Mouse (Mus musculus) bone marrow macrophage, adult 2 months (primary cell): ENCODE data around the gene Zfp831. TPM values are rescaled to one million over a fixed set of nuclear protein-coding genes. Genes with fewer than 3 reads are reported as not detected.

Experiments
- H3K27ac ChIP-seq: 2 replicates; pipeline ENCODE4 v1.5.1; 2012; ENCODE audit warnings: low read depth, low read length; ENCODE audit not compliant: insufficient read depth
- H3K4me1 ChIP-seq: 2 replicates; pipeline ENCODE4 v1.6.1; 2012; ENCODE audit warnings: low read length; ENCODE audit not compliant: control insufficient read depth, insufficient read depth
- H3K4me3 ChIP-seq: 2 replicates; pipeline ENCODE4 v1.5.1; 2012; ENCODE audit warnings: mild to moderate bottlenecking, low read length, moderate library complexity; ENCODE audit not compliant: insufficient read depth
- CTCF ChIP-seq: IDR thresholded peaks from 2 replicates; pipeline ENCODE4 v1.5.1; 2012; ENCODE audit warnings: low read depth, mild to moderate bottlenecking, low read length, moderate library complexity
- POLR2A ChIP-seq: IDR thresholded peaks from 2 replicates; pipeline ENCODE4 v1.6.1; 2012; ENCODE audit warnings: mild to moderate bottlenecking, low read depth, low read length, borderline replicate concordance
- polyA plus RNA-seq: library from polyadenylated mRNA; stranded (reverse); fragments of >200 nt; gene quantifications from 2 replicates; pipeline ENCODE4 v1.2.4, GENCODE M21; 2012; ENCODE audit not compliant: missing spikeins, insufficient read depth, insufficient read length

Zfp831 gene
- not detected in 2 replicates for polyA plus RNA-seq

DNA sequence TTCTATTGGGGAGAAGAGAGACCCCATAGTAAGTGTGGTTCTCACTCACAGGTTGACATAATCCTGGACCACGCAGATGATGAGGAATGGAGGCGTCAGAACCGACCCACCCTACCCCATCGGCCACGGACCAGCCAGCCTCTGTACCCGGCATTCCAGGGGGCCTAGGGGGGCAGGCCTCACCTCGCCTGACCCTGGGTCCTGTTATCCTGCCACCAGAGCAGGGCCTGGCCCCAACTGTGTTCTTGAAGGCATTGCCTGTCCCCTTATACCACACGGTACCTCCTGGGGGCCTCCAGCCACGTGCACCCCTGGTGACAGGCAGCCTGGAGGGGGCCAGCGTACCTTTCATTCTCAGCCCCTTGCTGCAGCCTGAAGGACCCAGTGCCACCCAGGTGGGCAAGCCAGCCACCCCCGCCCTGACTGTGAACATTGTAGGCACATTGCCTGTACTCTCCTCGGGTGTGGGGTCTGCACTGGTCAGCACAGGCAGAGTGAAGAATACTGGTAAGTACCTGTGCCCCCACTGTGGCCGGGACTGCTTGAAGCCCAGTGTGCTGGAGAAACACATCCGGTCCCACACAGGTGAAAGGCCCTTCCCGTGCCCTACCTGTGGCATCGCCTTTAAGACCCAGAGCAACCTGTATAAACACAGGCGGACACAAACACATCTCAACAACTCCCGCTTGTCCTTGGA is at the start of gene Zfp831:
Zfp831 (plus strand) TSS at position 87 of the 697 bp plus-strand sequence.
- no peak within 1 kb of the TSS for H3K27ac ChIP-seq
- TF ChIP-seq POLR2A (no peak), CTCF (no peak)
- no peaks in the 10 kb centered on the region for H3K4me1 ChIP-seq
- H3K4me3 ChIP-seq: no peak within 1 kb of the TSS

DNA sequence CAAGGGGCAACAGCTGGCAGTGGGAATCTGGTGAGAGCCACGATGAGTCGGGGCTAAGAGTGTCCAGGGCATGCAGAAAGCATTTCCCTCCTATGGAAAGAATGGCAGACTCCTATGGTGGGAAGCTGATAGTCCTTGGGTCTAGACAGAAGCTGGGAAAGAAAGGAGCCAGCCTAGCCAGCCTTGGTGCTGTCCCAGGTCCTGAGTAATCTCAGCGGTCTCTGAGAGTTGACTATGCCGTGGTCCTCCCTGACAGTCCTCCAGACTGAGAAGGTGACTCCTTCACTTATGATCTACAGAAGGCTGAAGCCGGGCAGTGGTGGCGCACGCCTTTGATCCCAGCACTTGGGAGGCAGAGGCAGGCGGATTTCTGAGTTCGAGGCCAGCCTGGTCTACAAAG is 48.4 kb upstream of the Zfp831 start:
- no peak overlapping the region for H3K4me3 ChIP-seq
- H3K27ac ChIP-seq: no peak overlapping the region
- TF ChIP-seq POLR2A (no peak), CTCF (no peak)
- no peaks in the 10 kb centered on the region for H3K4me1 ChIP-seq

DNA sequence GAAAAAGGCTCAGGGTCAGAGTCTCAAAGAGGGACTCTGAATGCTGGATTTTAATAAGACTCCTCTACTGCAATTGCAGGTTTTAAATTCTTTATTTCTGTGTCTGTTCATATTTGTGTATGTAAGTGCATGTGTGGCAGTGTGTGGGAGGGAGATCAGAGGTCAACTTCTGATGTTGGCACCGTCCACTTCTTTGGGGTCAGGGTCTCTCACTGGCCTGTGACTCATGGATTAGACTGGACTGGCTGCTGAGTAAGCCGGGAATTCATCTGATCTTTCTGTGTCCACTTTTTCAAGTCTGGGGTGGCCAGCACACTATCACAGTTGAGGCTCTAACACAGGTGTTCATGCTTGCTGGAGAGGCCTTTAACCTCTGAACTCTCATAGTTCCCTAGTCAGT is 47.7 kb upstream of the Zfp831 start:
- H3K4me1 ChIP-seq: no peaks in the 10 kb centered on the region
- no peak for TF ChIP-seq CTCF
- no peak for TF ChIP-seq POLR2A
- no peak overlapping the region for H3K27ac ChIP-seq
- no peak overlapping the region for H3K4me3 ChIP-seq

DNA sequence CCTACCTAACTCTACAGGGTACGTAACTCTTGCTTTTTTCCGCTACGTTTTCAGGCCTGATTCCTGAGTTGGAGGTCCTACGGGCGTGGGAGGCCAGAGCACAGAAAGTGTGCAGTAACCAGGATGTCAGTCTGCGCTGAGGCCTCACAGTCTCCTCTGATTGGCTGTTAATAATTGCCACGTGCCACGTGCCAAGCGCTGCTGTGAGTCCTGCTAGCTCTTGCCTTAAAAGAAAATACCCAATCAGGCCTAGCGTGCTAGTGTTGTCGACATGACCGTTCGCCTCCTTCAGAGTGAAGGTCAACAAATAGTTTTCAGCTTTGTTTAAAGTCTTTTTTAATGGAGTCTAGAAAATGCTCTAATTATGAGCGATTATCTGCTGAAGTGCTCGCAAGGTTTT is 46.9 kb upstream of the Zfp831 start:
- Histone ChIP-seq H3K4me3 (no peak overlapping the region), H3K4me1 (no peaks in the 10 kb centered on the region), H3K27ac (no peak overlapping the region)
- TF ChIP-seq POLR2A: no peak
- no peak for TF ChIP-seq CTCF

DNA sequence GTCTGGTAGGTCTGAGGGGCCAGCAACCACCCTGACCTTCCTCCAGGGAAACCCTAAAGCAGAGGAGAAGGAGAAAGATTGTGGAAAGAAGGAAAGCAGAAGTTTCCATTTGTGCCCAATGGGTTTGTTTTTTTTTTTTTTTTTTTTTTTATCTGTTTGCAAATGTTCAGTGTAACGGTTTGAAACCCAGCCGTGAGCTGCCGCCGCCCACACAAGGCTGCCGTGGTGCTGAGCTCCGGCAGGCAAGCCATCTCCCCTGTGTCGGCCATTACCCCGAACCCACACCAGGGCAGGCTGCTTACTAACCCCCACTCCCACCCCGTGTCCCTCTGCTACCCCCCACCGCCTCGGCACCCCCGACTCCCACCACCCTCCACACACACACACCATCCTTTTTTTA is 44.9 kb upstream of the Zfp831 start:
- H3K4me3 ChIP-seq: no peak overlapping the region
- H3K4me1 ChIP-seq: no peaks in the 10 kb centered on the region

DNA sequence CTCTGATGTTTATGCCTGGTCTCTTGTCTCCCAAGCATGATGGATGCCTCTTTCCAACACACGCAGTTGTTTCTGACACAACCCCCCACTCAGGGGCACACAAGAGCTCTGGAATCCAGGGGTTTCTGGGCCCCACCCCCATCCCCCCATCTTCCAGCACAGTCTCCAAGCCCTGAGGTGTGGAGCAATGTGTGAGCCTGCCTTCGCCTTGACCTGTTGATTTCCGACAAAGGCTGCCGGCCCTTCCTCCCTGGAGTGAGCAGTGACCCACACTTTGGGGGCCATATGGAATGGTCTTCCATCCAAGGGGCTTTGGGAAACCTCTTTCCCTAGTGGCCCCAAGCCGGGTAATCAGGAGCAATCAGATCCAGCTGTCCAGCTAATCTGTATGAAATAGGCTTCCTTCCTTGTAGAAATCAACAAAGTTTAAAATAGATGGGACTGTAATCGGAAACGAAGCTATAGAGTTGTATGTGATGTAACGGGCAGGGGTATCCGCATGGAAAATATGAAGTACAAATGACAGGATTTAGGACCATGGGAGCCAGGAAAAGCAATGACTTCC is 44.2 kb upstream of the Zfp831 start:
- TF ChIP-seq POLR2A: no peak
- no peak for TF ChIP-seq CTCF
- H3K4me1 ChIP-seq: no peaks in the 10 kb centered on the region
- H3K27ac ChIP-seq: no peak overlapping the region
- no peak overlapping the region for H3K4me3 ChIP-seq

More for the DNA sequence above, 44.9 kb upstream of the Zfp831 start:
- TF ChIP-seq CTCF: no peak
- no peak for TF ChIP-seq POLR2A
- no peak overlapping the region for H3K27ac ChIP-seq

DNA sequence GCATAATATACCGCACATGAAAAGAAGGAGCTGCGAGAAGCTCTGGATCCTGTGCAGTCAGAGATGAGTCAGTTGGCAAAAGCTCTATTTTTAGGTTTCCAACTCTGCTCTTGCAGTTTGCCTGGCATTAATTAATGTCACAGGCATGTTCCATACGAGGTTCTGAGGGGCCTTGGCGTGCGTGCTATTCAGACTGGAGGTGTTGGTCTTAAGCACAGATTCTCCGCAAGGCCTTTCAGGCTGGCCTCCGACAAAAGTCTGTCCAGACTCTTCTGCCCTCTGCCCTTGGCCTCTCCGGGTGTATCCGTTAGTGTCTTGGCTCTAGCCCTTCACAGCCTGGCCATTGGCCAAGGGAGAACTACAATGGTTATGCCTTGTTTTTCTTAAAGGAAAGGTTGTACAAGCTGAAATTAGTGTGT is 43.5 kb upstream of the Zfp831 start:
- Histone ChIP-seq H3K27ac (no peak overlapping the region), H3K4me1 (no peaks in the 10 kb centered on the region), H3K4me3 (no peak overlapping the region)
- TF ChIP-seq POLR2A: no peak

DNA sequence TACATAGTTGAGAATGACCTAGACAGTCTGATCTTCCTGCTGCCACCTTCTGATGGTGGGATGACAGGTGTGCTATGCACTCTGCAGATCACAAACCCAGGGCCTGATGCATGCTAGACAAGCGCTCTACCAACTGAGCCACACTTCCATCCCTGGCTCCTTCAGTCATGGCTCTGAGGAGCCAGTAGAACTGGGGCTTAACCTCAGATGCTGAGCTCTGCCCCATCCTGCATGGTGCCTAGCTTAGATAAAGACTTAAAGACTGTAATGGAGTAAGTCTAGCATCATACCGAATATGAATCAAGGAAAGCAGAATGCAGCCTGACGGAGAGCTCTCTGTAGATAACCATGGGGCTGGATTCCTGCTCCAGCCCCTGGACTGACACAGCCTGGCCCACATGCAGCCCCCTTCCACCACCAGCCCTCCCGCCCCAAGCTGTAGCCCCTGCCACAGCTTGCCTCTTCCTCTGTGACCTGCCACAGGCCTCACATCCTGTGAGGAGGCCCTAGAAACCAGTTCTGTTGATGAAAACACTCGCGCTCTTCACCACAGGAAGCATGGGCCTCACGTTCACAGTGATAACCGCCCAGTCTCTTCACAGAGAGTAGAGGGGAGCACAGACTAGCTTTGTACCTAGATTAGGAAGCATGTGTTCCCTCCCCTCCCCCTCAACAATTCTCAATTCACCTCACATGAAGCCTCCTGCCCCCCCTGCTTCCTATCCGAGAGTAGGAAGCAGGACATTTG is 41.2 kb upstream of the Zfp831 start:
- no peak overlapping the region for H3K4me3 ChIP-seq
- TF ChIP-seq CTCF: no peak
- TF ChIP-seq POLR2A: no peak
- H3K27ac ChIP-seq: no peak overlapping the region
- no peaks in the 10 kb centered on the region for H3K4me1 ChIP-seq

DNA sequence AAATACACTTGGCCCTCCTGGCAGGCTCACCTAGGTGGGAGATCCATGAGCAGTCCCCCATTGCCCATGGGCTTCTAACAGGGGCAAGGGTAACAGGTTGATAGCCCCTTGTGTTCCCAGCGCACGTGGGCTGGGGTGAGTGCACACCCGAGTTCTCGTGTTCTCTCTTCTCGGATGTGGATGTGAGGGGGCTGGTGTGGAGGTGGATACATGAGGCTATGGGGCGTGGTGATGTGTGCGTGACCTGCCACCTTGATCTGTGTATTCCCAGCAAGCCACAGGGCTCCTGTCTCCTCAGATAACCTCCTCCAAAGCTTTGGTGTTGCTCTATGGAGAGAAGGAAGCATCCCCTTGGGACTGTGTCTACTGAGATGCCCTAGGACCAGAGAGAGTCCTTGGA is 40.0 kb upstream of the Zfp831 start:
- no peak for TF ChIP-seq POLR2A
- TF ChIP-seq CTCF: no peak
- Histone ChIP-seq H3K27ac (no peak overlapping the region), H3K4me1 (no peaks in the 10 kb centered on the region), H3K4me3 (no peak overlapping the region)

DNA sequence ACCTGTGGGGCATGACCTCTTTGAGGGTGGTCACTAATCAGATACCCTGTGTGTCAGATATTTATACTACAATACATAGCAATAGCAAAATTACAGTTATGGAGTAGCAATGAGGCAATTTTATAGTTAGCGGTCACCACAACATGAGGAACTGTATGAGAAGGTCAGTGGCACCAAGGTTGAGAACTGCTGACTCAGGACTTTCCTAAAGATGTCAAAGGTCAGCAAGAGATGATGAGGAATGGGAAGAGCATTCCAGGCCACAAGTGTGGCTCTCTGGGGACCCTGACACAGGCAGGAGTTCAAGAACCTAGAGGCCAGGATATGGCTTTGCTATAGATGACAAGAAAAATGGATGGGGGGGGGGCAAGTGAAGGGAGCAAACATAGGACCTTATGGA is 38.3 kb upstream of the Zfp831 start:
- Histone ChIP-seq H3K27ac (no peak overlapping the region), H3K4me1 (no peaks in the 10 kb centered on the region), H3K4me3 (no peak overlapping the region)
- TF ChIP-seq CTCF (no peak), POLR2A (no peak)

DNA sequence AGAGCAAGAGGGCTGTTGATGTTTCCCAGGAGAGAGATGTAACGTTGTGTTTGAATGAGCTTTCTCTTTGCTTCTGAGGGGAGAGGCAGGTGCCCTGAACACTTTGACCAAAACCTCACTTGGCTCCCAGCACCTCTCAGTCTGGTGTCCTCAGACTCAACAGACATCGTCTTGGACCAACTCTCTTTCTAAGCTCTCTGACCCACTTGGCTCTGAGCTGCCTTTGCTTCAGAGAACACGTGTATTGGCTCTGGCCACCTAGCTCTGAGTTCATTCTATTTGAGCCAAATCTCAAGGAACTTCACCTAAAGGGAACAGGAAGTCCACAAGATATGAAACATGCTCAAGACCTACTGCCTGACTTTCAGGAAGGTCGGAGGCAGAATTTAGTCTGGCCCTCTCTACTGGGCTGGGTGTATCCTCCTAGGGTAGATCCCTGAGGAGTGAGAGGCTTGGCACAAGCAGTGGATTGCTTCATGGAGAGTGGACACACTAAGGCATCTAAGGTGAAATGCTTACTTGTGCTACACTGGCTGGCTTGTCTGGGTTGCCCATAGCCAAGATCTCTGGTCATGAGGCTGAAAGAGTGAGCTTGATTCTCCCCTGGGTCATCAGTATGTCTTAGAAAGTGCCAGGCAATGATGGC is 37.8 kb upstream of the Zfp831 start:
- TF ChIP-seq POLR2A: no peak
- no peak for TF ChIP-seq CTCF

More for the DNA sequence above, 37.8 kb upstream of the Zfp831 start:
- Histone ChIP-seq H3K4me1 (no peaks in the 10 kb centered on the region), H3K4me3 (no peak overlapping the region), H3K27ac (no peak overlapping the region)
